Mouse (Mus musculus) heart, postnatal 10 days (tissue): ENCODE measurements at regions not wholly inside any gene's neighbourhood (a gene's known extent, or its start where the extent isn't known, plus 50 kb on each side); places are given as distances from the start of the nearest gene placed in this dataset.

ENCODE experiments used
- DNase-seq, 2 experiments: peaks; one replicate each; pipeline ENCODE4 v3.0.0; 2021
- intact Hi-C: fragments of 180-260 bp; cut with DNase I; formaldehyde crosslinking; loops from one replicate; pipeline ENCODE4 v1.15.1; 2025

GRCm38 (mm10) chr12:50953971-50954370 lies 305.1 kb upstream of the Prkd1 start:
- intact Hi-C loops = no loop called here
- DNase-seq = no peak

GRCm38 (mm10) chr12:50947035-50947434 lies 298.1 kb upstream of the Prkd1 start:
- no peak for DNase-seq
- intact Hi-C loops = loop anchor here (10.0 kb wide), 1 partner anchor 252 kb away; no protein-coding TSS in a partner anchor

- DNase-seq = peak; percentile 57 to 74
- intact Hi-C loops = loop anchor here (1.0 to 10.0 kb wide), 4 partner anchors 243 to 1571 kb away; no protein-coding TSS in a partner anchor
These were observed 295.0 kb upstream of the Prkd1 start for GRCm38 (mm10) chr12:50943741-50944521.

- intact Hi-C loops = loop anchor here (1.0 to 10.0 kb wide), 4 partner anchors 243 to 1571 kb away; no protein-coding TSS in a partner anchor
These were observed 294.4 kb upstream of the Prkd1 start for GRCm38 (mm10) chr12:50943340-50943739.

GRCm38 (mm10) chr12:50935516-50935915 lies 286.6 kb upstream of the Prkd1 start:
- DNase-seq = no peak
- intact Hi-C loops = no loop called here

More at GRCm38 (mm10) chr12:50943340-50943739, 294.4 kb upstream of the Prkd1 start:
- no peak for DNase-seq

GRCm38 (mm10) chr12:50932496-50932895 lies 283.6 kb upstream of the Prkd1 start:
- no peak for DNase-seq
- intact Hi-C loops = no loop called here

GRCm38 (mm10) chr12:50929641-50930040 lies 280.7 kb upstream of the Prkd1 start:
- intact Hi-C loops = no loop called here
- DNase-seq = no peak

GRCm38 (mm10) chr12:50926234-50926633 lies 277.3 kb upstream of the Prkd1 start:
- intact Hi-C loops = no loop called here
- no peak for DNase-seq

- intact Hi-C loops = no loop called here
These were observed 272.8 kb upstream of the Prkd1 start for GRCm38 (mm10) chr12:50921739-50922138.

GRCm38 (mm10) chr12:50899609-50900447 lies 250.9 kb upstream of the Prkd1 start:
- no peak for DNase-seq
- intact Hi-C loops = no loop called here

More at GRCm38 (mm10) chr12:50921739-50922138, 272.8 kb upstream of the Prkd1 start:
- no peak for DNase-seq

GRCm38 (mm10) chr12:50897606-50898166 lies 248.8 kb upstream of the Prkd1 start:
- no peak for DNase-seq
- intact Hi-C loops = no loop called here

- intact Hi-C loops = no loop called here
- DNase-seq = no peak
These were observed 244.7 kb upstream of the Prkd1 start for GRCm38 (mm10) chr12:50893604-50894003.

GRCm38 (mm10) chr12:50875796-50876195 lies 226.9 kb upstream of the Prkd1 start:
- intact Hi-C loops = no loop called here
- DNase-seq = no peak

- no peak for DNase-seq
- intact Hi-C loops = no loop called here
These were observed 225.1 kb upstream of the Prkd1 start for GRCm38 (mm10) chr12:50874024-50874398.

GRCm38 (mm10) chr12:50873390-50874023 lies 224.6 kb upstream of the Prkd1 start:
- DNase-seq = no peak
- intact Hi-C loops = no loop called here

- no peak for DNase-seq
- intact Hi-C loops = no loop called here
These were observed 202.7 kb upstream of the Prkd1 start for GRCm38 (mm10) chr12:50851644-50852043.

- intact Hi-C loops = no loop called here
- peak in 1 of 2 experiments; percentile 1 for DNase-seq
These were observed 199.1 kb upstream of the Prkd1 start for GRCm38 (mm10) chr12:50847976-50848375.

GRCm38 (mm10) chr12:50842744-50843143 lies 193.8 kb upstream of the Prkd1 start:
- intact Hi-C loops = no loop called here
- DNase-seq = no peak

- DNase-seq = no peak
- intact Hi-C loops = no loop called here
These were observed 190.5 kb upstream of the Prkd1 start for GRCm38 (mm10) chr12:50839391-50839790.

- intact Hi-C loops = no loop called here
These were observed 159.9 kb upstream of the Prkd1 start for GRCm38 (mm10) chr12:50808731-50809281.

More at GRCm38 (mm10) chr12:50808731-50809281, 159.9 kb upstream of the Prkd1 start:
- DNase-seq = no peak
